Mouse (Mus musculus) cortical plate, adult 2 months (tissue): ENCODE data around the gene Ccser2.

Source experiments
- CTCF ChIP-seq: fragments of 200-500 bp; IDR thresholded peaks from 2 replicates; pipeline ENCODE4 v1.5.1; 2011; ENCODE audit warnings: mild to moderate bottlenecking, control low read depth, low read length; ENCODE audit not compliant: insufficient read depth; ENCODE audit errors: extremely low read depth
- POLR2A ChIP-seq: fragments of 200-500 bp; IDR thresholded peaks from 2 replicates; pipeline ENCODE4 v1.6.1; 2011; ENCODE audit warnings: mild to moderate bottlenecking, low read length, control low read depth; ENCODE audit not compliant: insufficient read depth; ENCODE audit errors: extremely low read depth

DNA sequence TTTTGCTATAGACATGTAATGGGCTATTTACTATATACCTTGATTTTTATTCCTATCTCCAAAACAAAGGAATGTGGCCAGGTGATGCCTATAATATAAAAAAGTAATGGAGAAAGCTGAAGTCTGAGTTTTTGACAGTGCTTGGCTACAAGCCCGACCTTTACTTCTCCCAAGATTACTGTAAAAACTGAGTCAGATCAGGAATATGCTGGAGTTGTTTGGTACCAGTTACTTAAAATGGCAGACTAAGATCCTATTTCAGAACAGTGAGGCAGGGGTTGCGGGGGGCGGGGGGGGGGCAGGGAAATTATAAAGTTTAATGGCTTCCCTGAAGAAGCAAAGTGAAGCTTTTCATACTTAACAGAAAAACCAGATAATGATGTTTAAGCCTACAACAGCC, 73.9 kb downstream of the Ccser2 start:
- TF ChIP-seq CTCF (no peak), POLR2A (no peak)
